Mouse (Mus musculus): ENCODE measurements around the gene Derl3. TPM values are rescaled to one million over a fixed set of nuclear protein-coding genes. Genes with fewer than 3 reads are reported as not detected.

The Derl3 gene
- polyA plus RNA-seq, 1 experiment from 2014 or later, result 3.2 TPM

- Histone ChIP-seq H3K27me3 (ENCODE audit: control insufficient read depth, insufficient read depth, low read length) (no peaks in the 10 kb centered on the region), H3K9me3 (ENCODE audit: control insufficient read depth, low read length) (no peaks in the 10 kb centered on the region), H3K4me1 (ENCODE audit: control insufficient read depth, insufficient read depth, low read length) (peaks cover 6% of the 10 kb centered on the region; the same call in 1 of the 2 replicates), H3K4me2 (replicated peaks; ENCODE audit: low read depth, low read length) (no peak overlapping the region), H3K36me3 (ENCODE audit: control insufficient read depth, insufficient read depth, low read length) (peaks cover 57% of the 10 kb centered on the region), H3K27ac (ENCODE audit: low read depth, low read length) (no peak overlapping the region), H3K9ac (ENCODE audit: low read depth, low read length) (no peak overlapping the region), H3K4me3 (ENCODE audit: low read length) (no peak overlapping the region)
- 96% methylated on average over 1 of the region's 1 CpGs for WGBS
- no peak for ATAC-seq (ENCODE audit: low FRiP score, low TSS enrichment)
Observed at GRCm38 (mm10) chr10:75896208-75896607, 3.0 kb downstream of the Derl3 start.

- Histone ChIP-seq H3K27me3 (ENCODE audit: control insufficient read depth, insufficient read depth, low read length) (no peaks in the 10 kb centered on the region), H3K9me3 (ENCODE audit: control insufficient read depth, low read length) (no peaks in the 10 kb centered on the region), H3K36me3 (ENCODE audit: control insufficient read depth, insufficient read depth, low read length) (peaks cover 68% of the 10 kb centered on the region), H3K4me3 (ENCODE audit: low read length) (no peak overlapping the region), H3K9ac (ENCODE audit: low read depth, low read length) (no peak overlapping the region), H3K4me2 (replicated peaks; ENCODE audit: low read depth, low read length) (no peak overlapping the region), H3K27ac (ENCODE audit: low read depth, low read length) (no peak overlapping the region), H3K4me1 (ENCODE audit: control insufficient read depth, insufficient read depth, low read length) (peaks cover 6% of the 10 kb centered on the region; the same call in 1 of the 2 replicates)
- ATAC-seq (ENCODE audit: low FRiP score, low TSS enrichment), result no peak
- WGBS, result 40% methylated on average over 6 of the region's 6 CpGs
Observed at GRCm38 (mm10) chr10:75897373-75897772, 4.2 kb downstream of the Derl3 start.

GRCm38 (mm10) chr10:75898039-75898564, 4.9 kb downstream of the Derl3 start:
- Histone ChIP-seq H3K27ac (ENCODE audit: low read depth, low read length) (no peak overlapping the region), H3K4me2 (replicated peaks; ENCODE audit: low read depth, low read length) (no peak overlapping the region), H3K4me1 (ENCODE audit: control insufficient read depth, insufficient read depth, low read length) (peaks cover 6% of the 10 kb centered on the region; the same call in 1 of the 2 replicates), H3K9ac (ENCODE audit: low read depth, low read length) (no peak overlapping the region), H3K27me3 (ENCODE audit: control insufficient read depth, insufficient read depth, low read length) (no peaks in the 10 kb centered on the region), H3K9me3 (ENCODE audit: control insufficient read depth, low read length) (no peaks in the 10 kb centered on the region), H3K36me3 (ENCODE audit: control insufficient read depth, insufficient read depth, low read length) (peaks cover 76% of the 10 kb centered on the region), H3K4me3 (ENCODE audit: low read length) (no peak overlapping the region)
- 76% methylated on average over 6 of the region's 6 CpGs for WGBS
- ATAC-seq (ENCODE audit: low FRiP score, low TSS enrichment), result no peak

- Histone ChIP-seq H3K9ac (ENCODE audit: low read depth, low read length) (no peak overlapping the region), H3K36me3 (ENCODE audit: control insufficient read depth, insufficient read depth, low read length) (peaks cover 83% of the 10 kb centered on the region), H3K4me3 (ENCODE audit: low read length) (no peak overlapping the region), H3K27me3 (ENCODE audit: control insufficient read depth, insufficient read depth, low read length) (no peaks in the 10 kb centered on the region), H3K4me2 (replicated peaks; ENCODE audit: low read depth, low read length) (no peak overlapping the region), H3K9me3 (ENCODE audit: control insufficient read depth, low read length) (no peaks in the 10 kb centered on the region), H3K27ac (ENCODE audit: low read depth, low read length) (no peak overlapping the region), H3K4me1 (ENCODE audit: control insufficient read depth, insufficient read depth, low read length) (no peaks in the 10 kb centered on the region)
- ATAC-seq (ENCODE audit: low FRiP score, low TSS enrichment), result no peak
- 78% methylated on average over 3 of the region's 3 CpGs for WGBS
Observed at GRCm38 (mm10) chr10:75898846-75899245, 5.6 kb downstream of the Derl3 start.

GRCm38 (mm10) chr10:75904391-75904790, 11.2 kb downstream of the Derl3 start:
- 86% methylated on average over 5 of the region's 5 CpGs for WGBS
- no peak for ATAC-seq (ENCODE audit: low FRiP score, low TSS enrichment)
- H3K27ac ChIP-seq (ENCODE audit: low read depth, low read length), result no peak overlapping the region

GRCm38 (mm10) chr10:75906882-75907281, 13.7 kb downstream of the Derl3 start:
- no peak overlapping the region for H3K4me2 ChIP-seq (replicated peaks; ENCODE audit: low read depth, low read length)
- H3K27me3 ChIP-seq (ENCODE audit: control insufficient read depth, insufficient read depth, low read length), result no peaks in the 10 kb centered on the region
- no peak overlapping the region for H3K9ac ChIP-seq (ENCODE audit: low read depth, low read length)
- H3K36me3 ChIP-seq (ENCODE audit: control insufficient read depth, insufficient read depth, low read length), result peaks cover 92% of the 10 kb centered on the region
- H3K4me3 ChIP-seq (ENCODE audit: low read length), result no peak overlapping the region
- no peaks in the 10 kb centered on the region for H3K4me1 ChIP-seq (ENCODE audit: control insufficient read depth, insufficient read depth, low read length)
- ATAC-seq (ENCODE audit: low FRiP score, low TSS enrichment), result no peak
- H3K27ac ChIP-seq (ENCODE audit: low read depth, low read length), result no peak overlapping the region
- H3K9me3 ChIP-seq (ENCODE audit: control insufficient read depth, low read length), result no peaks in the 10 kb centered on the region
- WGBS, result 95% methylated on average over 4 of the region's 4 CpGs

More at GRCm38 (mm10) chr10:75904391-75904790, 11.2 kb downstream of the Derl3 start:
- peaks cover 90% of the 10 kb centered on the region for H3K36me3 ChIP-seq (ENCODE audit: control insufficient read depth, insufficient read depth, low read length)
- H3K4me3 ChIP-seq (ENCODE audit: low read length), result no peak overlapping the region
- H3K9me3 ChIP-seq (ENCODE audit: control insufficient read depth, low read length), result no peaks in the 10 kb centered on the region
- H3K4me1 ChIP-seq (ENCODE audit: control insufficient read depth, insufficient read depth, low read length), result no peaks in the 10 kb centered on the region
- no peak overlapping the region for H3K4me2 ChIP-seq (replicated peaks; ENCODE audit: low read depth, low read length)
- no peaks in the 10 kb centered on the region for H3K27me3 ChIP-seq (ENCODE audit: control insufficient read depth, insufficient read depth, low read length)
- H3K9ac ChIP-seq (ENCODE audit: low read depth, low read length), result no peak overlapping the region

GRCm38 (mm10) chr10:75910698-75911097, 17.5 kb downstream of the Derl3 start:
- WGBS, result 86% methylated on average over 2 of the region's 2 CpGs
- no peak for ATAC-seq (ENCODE audit: low FRiP score, low TSS enrichment)
- no peaks in the 10 kb centered on the region for H3K9me3 ChIP-seq (ENCODE audit: control insufficient read depth, low read length)
- H3K27me3 ChIP-seq (ENCODE audit: control insufficient read depth, insufficient read depth, low read length), result no peaks in the 10 kb centered on the region
- no peaks in the 10 kb centered on the region for H3K4me1 ChIP-seq (ENCODE audit: control insufficient read depth, insufficient read depth, low read length)
- H3K27ac ChIP-seq (ENCODE audit: low read depth, low read length), result no peak overlapping the region
- H3K9ac ChIP-seq (ENCODE audit: low read depth, low read length), result no peak overlapping the region
- no peak overlapping the region for H3K4me2 ChIP-seq (replicated peaks; ENCODE audit: low read depth, low read length)
- H3K36me3 ChIP-seq (ENCODE audit: control insufficient read depth, insufficient read depth, low read length), result peaks cover 75% of the 10 kb centered on the region
- H3K4me3 ChIP-seq (ENCODE audit: low read length), result no peak overlapping the region

GRCm38 (mm10) chr10:75913013-75913589, 19.9 kb downstream of the Derl3 start:
- Histone ChIP-seq H3K4me1 (ENCODE audit: control insufficient read depth, insufficient read depth, low read length) (no peaks in the 10 kb centered on the region), H3K27ac (ENCODE audit: low read depth, low read length) (no peak overlapping the region), H3K4me3 (ENCODE audit: low read length) (no peak overlapping the region), H3K9me3 (ENCODE audit: control insufficient read depth, low read length) (no peaks in the 10 kb centered on the region), H3K27me3 (ENCODE audit: control insufficient read depth, insufficient read depth, low read length) (no peaks in the 10 kb centered on the region), H3K36me3 (ENCODE audit: control insufficient read depth, insufficient read depth, low read length) (peaks cover 64% of the 10 kb centered on the region), H3K4me2 (replicated peaks; ENCODE audit: low read depth, low read length) (no peak overlapping the region), H3K9ac (ENCODE audit: low read depth, low read length) (no peak overlapping the region)
- ATAC-seq (ENCODE audit: low FRiP score, low TSS enrichment), result no peak
- WGBS, result 83% methylated on average over 6 of the region's 6 CpGs

- Histone ChIP-seq H3K27me3 (ENCODE audit: control insufficient read depth, insufficient read depth, low read length) (no peaks in the 10 kb centered on the region), H3K4me3 (ENCODE audit: low read length) (no peak overlapping the region), H3K9me3 (ENCODE audit: control insufficient read depth, low read length) (no peaks in the 10 kb centered on the region), H3K4me2 (replicated peaks; ENCODE audit: low read depth, low read length) (no peak overlapping the region), H3K9ac (ENCODE audit: low read depth, low read length) (no peak overlapping the region), H3K4me1 (ENCODE audit: control insufficient read depth, insufficient read depth, low read length) (peaks cover 11% of the 10 kb centered on the region), H3K27ac (ENCODE audit: low read depth, low read length) (no peak overlapping the region), H3K36me3 (ENCODE audit: control insufficient read depth, insufficient read depth, low read length) (peaks cover 58% of the 10 kb centered on the region)
- 92% methylated on average over 7 of the region's 7 CpGs for WGBS
- no peak for ATAC-seq (ENCODE audit: low FRiP score, low TSS enrichment)
Observed at GRCm38 (mm10) chr10:75915557-75915956, 22.3 kb downstream of the Derl3 start.
